Mouse (Mus musculus) myocyte (in vitro differentiated cells): ENCODE measurements around the gene Ccdc174.

ENCODE experiments used
- CEBPB ChIP-seq: IDR thresholded peaks from 2 replicates; pipeline ENCODE4 v1.6.1; 2011; ENCODE audit warnings: mild to moderate bottlenecking, moderate library complexity; ENCODE audit not compliant: poor library complexity, insufficient read depth, severe bottlenecking
- E2F4 ChIP-seq: IDR thresholded peaks from one replicate; pipeline ENCODE4 v1.6.1; 2011; ENCODE audit warnings: mild to moderate bottlenecking, control low read depth, moderate library complexity; ENCODE audit not compliant: insufficient read depth
- MAX ChIP-seq: IDR thresholded peaks from one replicate; pipeline ENCODE4 v1.6.1; 2011; ENCODE audit warnings: low read depth, mild to moderate bottlenecking, control low read depth
- MYOD1 ChIP-seq, 3 experiments: IDR thresholded peaks; one replicate each; pipeline ENCODE4 v1.6.1; 2011; ENCODE audit warnings: control low read depth in 2 of 3, low read depth in 2 of 3, mild to moderate bottlenecking in 2 of 3, moderate library complexity in 1 of 3; ENCODE audit not compliant: insufficient read length in 2 of 3, control insufficient read depth in 1 of 3
- MYOG ChIP-seq, 3 experiments: IDR thresholded peaks; one replicate each; pipeline ENCODE4 v1.6.1; 2011; ENCODE audit warnings: control low read depth in 2 of 3, low read depth in 2 of 3, mild to moderate bottlenecking in 2 of 3; ENCODE audit not compliant: insufficient read length in 2 of 3, control insufficient read depth in 1 of 3, insufficient read depth in 1 of 3
- POLR2A ChIP-seq: IDR thresholded peaks from one replicate; pipeline ENCODE4 v1.6.1; 2011; ENCODE audit warnings: low read depth, mild to moderate bottlenecking, control low read depth, moderate library complexity; ENCODE audit not compliant: insufficient read length
- POLR2AphosphoS2 ChIP-seq: IDR thresholded peaks from one replicate; pipeline ENCODE4 v1.6.1; 2011; ENCODE audit warnings: low read depth, control low read depth; ENCODE audit not compliant: insufficient read length
- REST ChIP-seq: IDR thresholded peaks from one replicate; pipeline ENCODE4 v1.6.1; 2011; ENCODE audit warnings: mild to moderate bottlenecking, control low read depth, moderate library complexity; ENCODE audit not compliant: insufficient read depth, insufficient read length
- SRF ChIP-seq: IDR thresholded peaks from one replicate; pipeline ENCODE4 v1.6.1; 2011; ENCODE audit warnings: low read depth; ENCODE audit not compliant: control insufficient read depth, insufficient read length
- TCF12 ChIP-seq: IDR thresholded peaks from one replicate; pipeline ENCODE4 v1.6.1; 2011; ENCODE audit warnings: mild to moderate bottlenecking, control low read depth; ENCODE audit not compliant: poor library complexity, insufficient read depth, severe bottlenecking
- TCF3 ChIP-seq: IDR thresholded peaks from one replicate; pipeline ENCODE4 v1.6.1; 2011; ENCODE audit warnings: low read depth, control low read depth; ENCODE audit not compliant: insufficient read length
- USF1 ChIP-seq: IDR thresholded peaks from one replicate; pipeline ENCODE4 v1.6.1; 2011; ENCODE audit warnings: low read depth, mild to moderate bottlenecking, control low read depth, moderate library complexity

GRCm38 (mm10) chr6:91917286-91917685 is 39.4 kb downstream of the Ccdc174 start:
- TF ChIP-seq POLR2A (no peak), MYOD1 (IDR thresholded peaks at IDR 0.05; ENCODE audit: control insufficient read depth in 1 of 3, insufficient read length in 2 of 3, low read depth in 2 of 3) (peak in 1 of 3 experiments; percentile 11), MAX (no peak), POLR2AphosphoS2 (no peak), TCF12 (no peak), TCF3 (no peak), USF1 (no peak), E2F4 (no peak), CEBPB (no peak), SRF (no peak), REST (no peak), MYOG (IDR thresholded peaks at IDR 0.05; ENCODE audit: control insufficient read depth in 1 of 3, insufficient read depth in 1 of 3, insufficient read length in 2 of 3, low read depth in 2 of 3) (no peak)
